Mouse (Mus musculus) kidney, adult 2 months (tissue): ENCODE data around the gene Cdk11b. TPM values are rescaled to one million over a fixed set of nuclear protein-coding genes. Genes with fewer than 3 reads are reported as not detected.
A peak's percentile ranks its signal among the peaks of the same experiment; 100 is the strongest.
"Not testable (repeated sequence)": the region's sequence is repeated elsewhere in the genome, so short reads cannot be mapped to it uniquely, and the experiment has no call there.

ENCODE experiments used
- DNase-seq: peaks from one replicate; pipeline ENCODE4 v3.0.0; 2021
- H3K27ac ChIP-seq: fragments of 200-500 bp; 2 replicates; pipeline ENCODE4 v1.5.1; 2012; ENCODE audit warnings: low read depth, low read length, control low read depth, inconsistent platforms; ENCODE audit not compliant: insufficient read depth
- H3K27me3 ChIP-seq: fragments of 200-500 bp; replicated peaks from 2 replicates; pipeline ENCODE4 v1.6.1; 2012; ENCODE audit warnings: mild to moderate bottlenecking, moderate library complexity, low read length, inconsistent platforms; ENCODE audit not compliant: control insufficient read depth, insufficient read depth
- H3K36me3 ChIP-seq: fragments of 200-500 bp; 2 replicates; pipeline ENCODE4 v1.6.1; 2012; ENCODE audit warnings: mild to moderate bottlenecking, moderate library complexity, low read length, inconsistent platforms; ENCODE audit not compliant: control insufficient read depth, insufficient read depth
- H3K4me1 ChIP-seq: fragments of 200-500 bp; 2 replicates; pipeline ENCODE4 v1.6.1; 2011; ENCODE audit warnings: low read length; ENCODE audit not compliant: control insufficient read depth, insufficient read depth
- H3K4me3 ChIP-seq: fragments of 200-500 bp; 2 replicates; pipeline ENCODE4 v1.5.1; 2011; ENCODE audit warnings: mild to moderate bottlenecking, low read depth, low read length, control low read depth; ENCODE audit not compliant: insufficient read depth
- CTCF ChIP-seq: fragments of 200-500 bp; conservative IDR thresholded peaks from 2 replicates; pipeline ENCODE4 v1.5.1; 2011; ENCODE audit warnings: low read depth, mild to moderate bottlenecking, control low read depth, low read length, moderate library complexity, mixed read lengths; ENCODE audit not compliant: insufficient read depth, insufficient read length
- POLR2A ChIP-seq: fragments of 200-500 bp; IDR thresholded peaks from one replicate; pipeline ENCODE4 v1.6.1; 2011; ENCODE audit warnings: low read depth, low read length, control low read depth
- WGBS: fragments of 180-500 bp; shearing (Covaris S2); methylation state at CpG from one replicate; pipeline ENCODE4 v1.1.7; 2018; 5-methylcytosine and 5-hydroxymethylcytosine counted together
- polyA plus RNA-seq: library from polyadenylated mRNA; depleted of rRNA; stranded (reverse); fragments of >200 nt; gene quantifications from 2 replicates; pipeline ENCODE4 v1.2.3, GENCODE M21; 2012

Cdk11b gene
- polyA plus RNA-seq, 1 experiment, result 24.8 TPM

- Histone ChIP-seq H3K4me3 (peak overlapping the region; percentile 43), H3K4me1 (peaks cover 10% of the 10 kb centered on the region), H3K27me3 (no peaks in the 10 kb centered on the region), H3K36me3 (no peaks in the 10 kb centered on the region), H3K27ac (no peak overlapping the region)
- TF ChIP-seq CTCF (no peak), POLR2A (no peak)
- 11% methylated on average over 52 of the region's 52 CpGs for WGBS
- DNase-seq, result peak; percentile 47
These were observed 30.0 kb downstream of the Cdk11b start for GRCm38 (mm10) chr4:155654456-155655298.

GRCm38 (mm10) chr4:155656214-155656751 is 31.6 kb downstream of the Cdk11b start:
- DNase-seq, result no peak
- Histone ChIP-seq H3K36me3 (no peaks in the 10 kb centered on the region), H3K4me3 (no peak overlapping the region), H3K4me1 (peaks cover 10% of the 10 kb centered on the region), H3K27me3 (no peaks in the 10 kb centered on the region), H3K27ac (no peak overlapping the region)
- WGBS, result 97% methylated on average over 13 of the region's 13 CpGs
- TF ChIP-seq CTCF (no peak), POLR2A (no peak)

- TF ChIP-seq CTCF (no peak), POLR2A (no peak)
- H3K27me3 ChIP-seq, result no peaks in the 10 kb centered on the region
- H3K4me1 ChIP-seq, result peaks cover 3% of the 10 kb centered on the region
- H3K4me3 ChIP-seq, result no peak overlapping the region
- no peaks in the 10 kb centered on the region for H3K36me3 ChIP-seq
- WGBS, result 88% methylated on average over 10 of the region's 10 CpGs
- H3K27ac ChIP-seq, result no peak overlapping the region
- no peak for DNase-seq
These were observed 34.3 kb downstream of the Cdk11b start for GRCm38 (mm10) chr4:155658961-155659360.

- DNase-seq, result no peak
- no peaks in the 10 kb centered on the region for H3K4me1 ChIP-seq
- TF ChIP-seq CTCF (no peak), POLR2A (no peak)
- no peak overlapping the region for H3K27ac ChIP-seq
- no peaks in the 10 kb centered on the region for H3K36me3 ChIP-seq
- WGBS, result 65% methylated on average over 12 of the region's 12 CpGs
- H3K4me3 ChIP-seq, result no peak overlapping the region
- no peaks in the 10 kb centered on the region for H3K27me3 ChIP-seq
These were observed 36.0 kb downstream of the Cdk11b start for GRCm38 (mm10) chr4:155660641-155661040.

- Histone ChIP-seq H3K4me1 (peaks cover 4% of the 10 kb centered on the region), H3K36me3 (no peaks in the 10 kb centered on the region), H3K27me3 (no peaks in the 10 kb centered on the region), H3K4me3 (no peak overlapping the region), H3K27ac (peak overlapping the region; percentile 59; the same call in 1 of the 2 replicates)
- peak; percentile 23 for DNase-seq
- no peak for TF ChIP-seq POLR2A
- no peak for TF ChIP-seq CTCF
These were observed 42.2 kb downstream of the Cdk11b start for GRCm38 (mm10) chr4:155666903-155667302.

GRCm38 (mm10) chr4:155668689-155669597 is 44.3 kb downstream of the Cdk11b start, which contains the start of gene Mib2:
Mib2 (minus strand) TSS chr4:155669198.
- peak; percentile 98 for DNase-seq
- H3K4me1 ChIP-seq, result peaks cover 4% of the 10 kb centered on the region
- H3K27ac ChIP-seq, result peak within 1 kb of the TSS; percentile 97
- no peaks in the 10 kb centered on the region for H3K36me3 ChIP-seq
- peak within 1 kb of the TSS; percentile 78 for H3K4me3 ChIP-seq
- TF ChIP-seq CTCF, result no peak
- no peak for TF ChIP-seq POLR2A
- under 1% methylated on average over 73 of the region's 73 CpGs for WGBS
- no peaks in the 10 kb centered on the region for H3K27me3 ChIP-seq

- TF ChIP-seq POLR2A, result no peak
- TF ChIP-seq CTCF, result no peak
- WGBS, result 2% methylated on average over 8 of the region's 8 CpGs
- peak overlapping the region; percentile 26; the same call in 1 of the 2 replicates for H3K27ac ChIP-seq
- H3K4me3 ChIP-seq, result peak overlapping the region; percentile 78
- H3K4me1 ChIP-seq, result peaks cover 4% of the 10 kb centered on the region
- no peak for DNase-seq
- no peaks in the 10 kb centered on the region for H3K27me3 ChIP-seq
- no peaks in the 10 kb centered on the region for H3K36me3 ChIP-seq
These were observed 45.0 kb downstream of the Cdk11b start for GRCm38 (mm10) chr4:155669598-155670075.

- WGBS, result 88% methylated on average over 4 of the region's 4 CpGs
- H3K27me3 ChIP-seq, DNase-seq, H3K4me1 ChIP-seq, H3K27ac ChIP-seq, H3K36me3 ChIP-seq, H3K4me3 ChIP-seq: not testable (repeated sequence)
These were observed 45.6 kb downstream of the Cdk11b start for GRCm38 (mm10) chr4:155670236-155670635.
